Mouse (Mus musculus) adrenal gland, postnatal 36 days (tissue): ENCODE measurements around the gene Rxfp4. TPM values are rescaled to one million over a fixed set of nuclear protein-coding genes. Genes with fewer than 3 reads are reported as not detected.

Experiments
- DNase-seq, 2 experiments: peaks; one replicate each; pipeline ENCODE4 v3.0.0; 2021; ENCODE audit warnings: mixed read lengths in 1 of 2
- long read RNA-seq, 2 experiments: library from polyadenylated mRNA; stranded (forward); transcript quantifications; one replicate each; pipeline ENCODE4 v2.0.0; 2021; ENCODE audit warnings: borderline sequencing depth in 2 of 2
- total RNA-seq, 2 experiments: library from RNA; stranded (reverse); gene quantifications; 2 replicates each; pipeline ENCODE4 v1.2.3; 2021

Rxfp4 gene
- not detected for total RNA-seq
- long read RNA-seq, experiment 1: 0 reads
- long read RNA-seq, experiment 2: 0 reads

GRCm38 (mm10) chr3:88652846-88653515 is at the start of gene Rxfp4:
Gene Rxfp4 (minus strand): TSS chr3:88653142.
- DNase-seq: no peak

GRCm38 (mm10) chr3:88701222-88701621 is 48.3 kb upstream of the Rxfp4 start:
- DNase-seq: no peak

- no peak for DNase-seq
Observed at GRCm38 (mm10) chr3:88700247-88700646, 47.3 kb upstream of the Rxfp4 start.

- DNase-seq: no peak
Observed at GRCm38 (mm10) chr3:88698834-88699233, 45.9 kb upstream of the Rxfp4 start.

- DNase-seq: no peak
Observed at GRCm38 (mm10) chr3:88698051-88698450, 45.1 kb upstream of the Rxfp4 start.

GRCm38 (mm10) chr3:88695545-88695944 is 42.6 kb upstream of the Rxfp4 start:
- DNase-seq: no peak

GRCm38 (mm10) chr3:88689079-88689478 is 36.1 kb upstream of the Rxfp4 start:
- no peak for DNase-seq

- DNase-seq: peak; percentile 19 to 23
Observed at GRCm38 (mm10) chr3:88686734-88687611, 34.0 kb upstream of the Rxfp4 start.

- DNase-seq: peak; percentile 52 to 66
Observed at GRCm38 (mm10) chr3:88685958-88686451, 33.1 kb upstream of the Rxfp4 start.

GRCm38 (mm10) chr3:88684980-88685941 is 32.3 kb upstream of the Rxfp4 start, which contains the start of gene Khdc4:
Gene Khdc4 (plus strand): TSS chr3:88685803.
- peak; percentile 97 for DNase-seq

GRCm38 (mm10) chr3:88684236-88684979 is 31.5 kb upstream of the Rxfp4 start:
- DNase-seq: no peak

GRCm38 (mm10) chr3:88683814-88684213 is 30.9 kb upstream of the Rxfp4 start:
- no peak for DNase-seq

- peak; percentile 71 to 82 for DNase-seq
Observed at GRCm38 (mm10) chr3:88677399-88677798, 24.5 kb upstream of the Rxfp4 start.

- no peak for DNase-seq
Observed at GRCm38 (mm10) chr3:88664095-88664494, 11.2 kb upstream of the Rxfp4 start.

- DNase-seq: no peak
Observed at GRCm38 (mm10) chr3:88659798-88660197, 6.9 kb upstream of the Rxfp4 start.

- DNase-seq: no peak
Observed at GRCm38 (mm10) chr3:88658441-88659127, 5.6 kb upstream of the Rxfp4 start.

- no peak for DNase-seq
Observed at GRCm38 (mm10) chr3:88655619-88656018, 2.7 kb upstream of the Rxfp4 start.

GRCm38 (mm10) chr3:88654621-88655020 is 1.7 kb upstream of the Rxfp4 start:
- peak in 1 of 2 experiments; percentile 33 for DNase-seq

GRCm38 (mm10) chr3:88653516-88654370 is 801 bp upstream of the Rxfp4 start:
- no peak for DNase-seq
